Mouse (Mus musculus) lung, postnatal 0 days (tissue): Measurements from ENCODE around the gene 2610044O15Rik8.

Experiments used
- CTCF ChIP-seq: IDR thresholded peaks from 2 replicates; pipeline ENCODE4 v1.5.1; 2016; ENCODE audit warnings: antibody characterized with exemption, mild to moderate bottlenecking
- EP300 ChIP-seq: IDR thresholded peaks from 2 replicates; pipeline ENCODE4 v1.6.1; 2016; ENCODE audit warnings: antibody characterized with exemption, mild to moderate bottlenecking, control low read depth

GRCm38 (mm10) chr8:129265918-129266317, 31.7 kb upstream of the 2610044O15Rik8 start:
- TF ChIP-seq CTCF (no peak), EP300 (no peak)
